Mouse (Mus musculus) heart, postnatal 0 days (tissue): ENCODE results near the gene Ccdc6. TPM values are rescaled to one million over a fixed set of nuclear protein-coding genes. Genes with fewer than 3 reads are reported as not detected.

ENCODE experiments used
- ATAC-seq: fragments of 200-750 bp; cut with Nextera tagmentation; 2 replicates; pipeline ENCODE4 v1.8.0; 2017; ENCODE audit warnings: low read depth, moderate number of reproducible peaks, moderate library complexity; ENCODE audit not compliant: insufficient read depth
- DNase-seq: peaks from one replicate; pipeline ENCODE4 v3.0.0-alpha.2; 2016; ENCODE audit warnings: low spot score
- H3K27ac ChIP-seq: fragments of 300-500 bp; sonication (generic); 2 replicates; pipeline ENCODE4 v1.5.1; 2014; ENCODE audit warnings: low read depth, mild to moderate bottlenecking
- H3K27me3 ChIP-seq: fragments of 300-500 bp; sonication (generic); 2 replicates; pipeline ENCODE4 v1.6.1; 2014; ENCODE audit warnings: low read length, mixed read lengths; ENCODE audit not compliant: control insufficient read depth, insufficient read depth
- H3K36me3 ChIP-seq: fragments of 300-500 bp; sonication (generic); replicated peaks from 2 replicates; pipeline ENCODE4 v1.6.1; 2014; ENCODE audit warnings: low read length, mixed read lengths; ENCODE audit not compliant: control insufficient read depth, insufficient read depth
- H3K4me1 ChIP-seq: fragments of 300-500 bp; sonication (generic); 2 replicates; pipeline ENCODE4 v1.6.1; 2014; ENCODE audit warnings: antibody characterized with exemption; ENCODE audit not compliant: control insufficient read depth, insufficient read depth
- H3K4me2 ChIP-seq: fragments of 300-500 bp; sonication (generic); 2 replicates; pipeline ENCODE4 v1.6.1; 2014; ENCODE audit warnings: low read depth, mild to moderate bottlenecking, low read length, moderate library complexity
- H3K4me3 ChIP-seq: fragments of 300-500 bp; sonication (generic); 2 replicates; pipeline ENCODE4 v1.5.1; 2014; ENCODE audit warnings: low read depth, low read length
- H3K9ac ChIP-seq: fragments of 300-500 bp; sonication (generic); replicated peaks from 2 replicates; pipeline ENCODE4 v1.6.1; 2014; ENCODE audit warnings: low read depth, low read length, mixed read lengths
- H3K9me3 ChIP-seq: fragments of 300-500 bp; sonication (generic); replicated peaks from 2 replicates; pipeline ENCODE4 v1.6.1; 2016; ENCODE audit warnings: low read length; ENCODE audit not compliant: control insufficient read depth
- CTCF ChIP-seq: IDR thresholded peaks from 2 replicates; pipeline ENCODE4 v1.5.1; 2016; ENCODE audit warnings: antibody characterized with exemption, control low read depth, low read depth
- EP300 ChIP-seq: IDR thresholded peaks from 2 replicates; pipeline ENCODE4 v1.6.1; 2016; ENCODE audit warnings: antibody characterized with exemption, low read depth
- WGBS: fragments of 180-500 bp; shearing (Covaris S2); extraction: QIAGEN DNeasy Blood & Tissue Kit; methylation state at CpG from one replicate; pipeline ENCODE4 v1.1.7; 2014; 5-methylcytosine and 5-hydroxymethylcytosine counted together
- polyA plus RNA-seq: library from polyadenylated mRNA; unstranded; fragments of >200 nt; fragmentation: Nextera tagmentation; extraction: Ambion mirVana; gene quantifications from 2 replicates; pipeline ENCODE4 v1.2.1, GENCODE M21; 2015
- total RNA-seq: library from RNA; depleted of rRNA; stranded (reverse); fragments of >200 nt; gene quantifications from 2 replicates; pipeline ENCODE4 v1.2.3, GENCODE M21; 2014; ENCODE audit warnings: low replicate concordance

The Ccdc6 gene
- total and polyA plus RNA-seq, 2 experiments from 2014 or later = 7.7 to 10.4 TPM

DNA sequence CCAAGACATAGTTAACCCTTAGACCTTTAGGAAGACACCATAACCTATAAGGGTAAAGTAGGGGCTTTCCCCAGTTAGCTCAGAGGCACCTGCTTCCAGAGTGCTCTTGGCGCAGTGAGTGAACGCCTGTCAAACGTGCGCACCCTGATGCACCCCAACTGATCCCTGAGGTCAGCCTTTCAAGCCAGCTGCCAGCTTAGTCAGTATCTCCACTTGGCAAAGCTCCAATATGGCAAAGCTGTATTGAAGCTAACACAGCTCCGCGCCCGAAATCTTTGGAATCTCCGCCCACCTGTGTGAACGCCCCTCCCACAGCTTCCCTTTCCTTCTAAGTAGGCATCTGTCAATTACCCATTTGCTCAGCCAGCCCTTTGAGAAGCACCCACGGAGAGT lies 36.2 kb upstream of the Ccdc6 start:
- no peak overlapping the region for H3K27ac ChIP-seq
- no peak for ATAC-seq
- no peaks in the 10 kb centered on the region for H3K36me3 ChIP-seq
- H3K9me3 ChIP-seq = no peaks in the 10 kb centered on the region
- no peak for DNase-seq
- 18% methylated on average over 10 of the region's 10 CpGs for WGBS
- no peak overlapping the region for H3K9ac ChIP-seq
- no peak for TF ChIP-seq EP300
- no peak for TF ChIP-seq CTCF
- no peak overlapping the region for H3K4me3 ChIP-seq
- H3K27me3 ChIP-seq = no peaks in the 10 kb centered on the region
- peak overlapping the region; percentile 47 for H3K4me2 ChIP-seq
- H3K4me1 ChIP-seq = peaks cover 16% of the 10 kb centered on the region

DNA sequence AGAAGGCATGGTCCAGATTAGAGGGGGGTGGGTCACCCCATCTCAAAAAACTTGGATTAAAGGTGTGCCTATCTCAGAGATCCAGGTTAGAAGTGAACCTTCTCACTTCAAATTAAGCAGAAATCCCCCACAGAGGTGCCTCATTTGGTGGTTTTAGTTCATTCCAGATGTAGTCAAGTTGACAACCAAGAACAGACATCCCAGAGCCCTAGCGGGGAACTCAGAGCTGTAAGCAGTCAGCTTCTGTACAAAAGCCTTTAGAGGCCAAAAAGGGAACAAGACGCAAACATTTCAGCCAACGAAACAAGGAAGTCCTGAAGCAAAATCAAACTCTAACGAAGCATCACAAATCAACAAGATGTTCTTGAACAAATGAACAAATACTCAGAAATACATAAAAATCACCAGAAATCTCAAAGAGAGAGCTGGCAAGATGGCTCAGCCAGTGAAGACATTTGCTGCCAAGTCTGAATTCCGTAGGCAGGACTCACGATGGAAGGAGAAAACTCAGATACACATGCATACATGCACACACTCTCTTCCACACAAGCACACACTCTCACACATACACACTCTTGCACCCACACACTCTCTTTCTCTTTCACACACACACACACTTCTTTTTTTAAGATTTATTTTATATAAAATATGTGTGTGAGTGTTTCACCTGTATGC lies 32.9 kb upstream of the Ccdc6 start:
- no peak for DNase-seq
- Histone ChIP-seq H3K4me2 (no peak overlapping the region), H3K9me3 (no peaks in the 10 kb centered on the region), H3K27me3 (no peaks in the 10 kb centered on the region), H3K9ac (no peak overlapping the region), H3K27ac (no peak overlapping the region), H3K36me3 (no peaks in the 10 kb centered on the region), H3K4me3 (no peak overlapping the region), H3K4me1 (0 out of 2 replicates have a peak, but pooled peaks cover 5% of the 10 kb centered on the region)
- no peak for ATAC-seq
- TF ChIP-seq EP300 = no peak
- no peak for TF ChIP-seq CTCF
- WGBS = 84% methylated on average over 6 of the region's 6 CpGs

DNA sequence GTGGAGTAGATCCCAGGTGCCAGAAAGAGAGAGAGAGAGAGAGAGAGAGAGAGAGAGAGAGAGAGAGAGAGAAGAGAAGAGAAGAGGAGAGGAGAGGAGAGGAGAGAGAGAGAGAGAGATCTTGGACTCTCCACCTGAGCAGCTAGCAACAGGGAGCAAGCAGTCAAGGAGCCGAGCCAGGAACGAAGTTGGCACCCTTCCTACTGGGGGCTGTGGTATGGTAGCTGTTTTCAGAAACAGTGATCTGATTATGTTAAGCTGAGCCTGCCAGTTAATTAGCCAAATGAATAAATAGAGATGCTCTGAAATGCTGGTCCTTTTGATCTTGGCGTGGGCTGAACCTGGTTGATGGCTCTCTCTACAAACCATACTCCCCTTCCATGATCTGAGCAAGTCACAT lies 31.7 kb upstream of the Ccdc6 start:
- Histone ChIP-seq H3K9me3 (no peaks in the 10 kb centered on the region), H3K36me3 (no peaks in the 10 kb centered on the region), H3K4me1 (0 out of 2 replicates have a peak, but pooled peaks cover 5% of the 10 kb centered on the region), H3K27me3 (no peaks in the 10 kb centered on the region), H3K9ac (no peak overlapping the region), H3K4me3 (no peak overlapping the region), H3K27ac (no peak overlapping the region), H3K4me2 (no peak overlapping the region)
- ATAC-seq = no peak
- no peak for DNase-seq
- 72% methylated on average over 3 of the region's 3 CpGs for WGBS
- TF ChIP-seq CTCF (no peak), EP300 (no peak)

GRCm38 (mm10) chr10:70066497-70067168 lies 30.3 kb upstream of the Ccdc6 start:
- Histone ChIP-seq H3K9me3 (no peaks in the 10 kb centered on the region), H3K36me3 (no peaks in the 10 kb centered on the region), H3K27me3 (no peaks in the 10 kb centered on the region), H3K4me1 (no peaks in the 10 kb centered on the region), H3K27ac (no peak overlapping the region), H3K4me3 (no peak overlapping the region), H3K4me2 (no peak overlapping the region), H3K9ac (no peak overlapping the region)
- DNase-seq (no peak), ATAC-seq (no peak)
- TF ChIP-seq EP300 (no peak), CTCF (no peak)
- 68% methylated on average over 8 of the region's 8 CpGs for WGBS

DNA sequence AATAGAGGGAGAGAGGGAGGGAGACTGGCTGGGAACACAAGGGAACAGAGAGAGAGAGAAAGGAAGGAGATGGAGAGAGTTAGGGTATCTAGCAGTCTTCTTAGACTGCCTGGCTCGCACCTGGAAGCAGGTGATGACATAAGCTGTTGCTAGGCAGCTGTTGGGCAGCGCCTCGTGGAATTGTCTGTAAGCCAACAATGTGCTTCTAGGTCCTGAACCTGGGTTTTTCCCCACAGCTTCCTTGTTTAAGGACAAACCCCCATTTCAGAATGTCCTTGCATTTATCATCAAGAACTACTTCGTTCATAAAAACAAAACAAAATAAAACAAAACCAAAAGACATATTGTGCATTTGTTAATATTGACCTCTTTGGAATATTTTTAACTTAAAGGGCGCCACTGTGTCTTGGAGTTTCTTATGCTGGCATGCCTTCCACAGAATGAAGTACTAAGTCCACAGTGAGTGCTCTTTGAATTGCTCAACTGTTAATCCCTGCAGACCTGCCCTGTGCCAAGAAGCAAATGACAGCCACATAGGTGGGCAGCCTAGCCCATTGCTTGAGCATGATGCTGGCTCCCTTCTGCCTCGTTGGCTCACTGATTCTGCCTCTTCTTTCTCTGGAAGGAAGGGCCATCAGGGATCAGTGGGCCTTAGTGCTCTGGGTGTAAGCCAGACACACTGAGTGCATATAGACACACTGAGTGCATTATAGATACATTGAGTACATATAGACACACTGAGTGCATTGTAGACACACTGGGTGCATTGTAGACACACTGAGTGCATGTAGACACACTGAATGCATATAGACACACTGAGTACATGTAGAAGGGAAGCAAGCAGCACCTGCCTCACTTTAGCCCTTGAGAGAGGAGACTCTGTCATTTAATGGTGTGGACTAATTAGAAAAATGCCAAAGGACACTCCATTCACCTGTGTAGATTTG lies 29.5 kb upstream of the Ccdc6 start:
- TF ChIP-seq EP300 (no peak), CTCF (no peak)
- Histone ChIP-seq H3K4me1 (no peaks in the 10 kb centered on the region), H3K36me3 (no peaks in the 10 kb centered on the region), H3K9me3 (no peaks in the 10 kb centered on the region), H3K27me3 (no peaks in the 10 kb centered on the region), H3K27ac (no peak overlapping the region), H3K4me3 (no peak overlapping the region), H3K4me2 (no peak overlapping the region), H3K9ac (no peak overlapping the region)
- ATAC-seq = no peak
- 50% methylated on average over 6 of the region's 6 CpGs for WGBS
- DNase-seq = no peak
